Mouse (Mus musculus): Measurements from ENCODE around the gene Iqgap3.

DNA sequence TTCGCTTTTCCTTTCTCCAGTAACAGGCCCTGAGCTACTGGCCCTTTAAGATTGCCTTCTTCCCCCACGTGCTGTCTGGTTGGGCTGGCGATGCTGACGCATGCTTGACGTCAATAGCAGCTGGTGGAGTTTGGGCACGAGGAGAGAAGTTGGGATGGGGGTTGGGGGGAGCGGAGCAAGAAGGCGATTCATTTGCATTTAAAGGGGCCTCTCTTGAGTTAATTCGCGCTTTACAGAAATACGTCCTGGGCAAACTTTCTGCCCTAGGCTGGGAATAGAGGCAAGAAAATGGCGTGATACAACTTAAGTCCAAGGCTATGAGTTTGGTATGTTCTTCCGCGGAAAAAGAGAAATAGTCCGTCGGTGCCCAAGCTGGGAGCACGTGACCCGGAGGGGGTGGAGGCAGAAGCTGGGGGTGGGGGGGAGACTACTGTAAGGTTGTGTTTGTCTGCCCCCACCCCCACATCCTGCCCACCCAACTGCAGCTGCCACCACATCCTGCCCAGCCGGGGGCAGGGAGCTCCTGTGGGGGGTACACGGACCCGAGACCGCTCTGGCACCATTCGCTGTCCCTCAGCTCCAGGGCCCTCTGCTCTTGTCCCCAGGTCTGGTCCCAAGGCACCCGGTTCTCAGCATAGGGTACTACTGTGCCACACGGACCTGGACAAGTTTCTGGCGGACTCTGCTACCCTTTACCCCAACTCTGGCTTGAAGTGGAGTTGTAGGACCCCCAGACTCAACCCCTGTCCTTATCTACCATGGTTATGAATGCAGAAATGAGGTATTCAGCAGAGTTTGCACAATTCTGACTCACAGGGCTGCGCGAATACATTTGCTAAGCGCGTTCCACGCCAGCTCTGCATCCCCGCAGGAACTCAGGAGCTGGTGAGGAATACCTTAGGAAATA lies 56.8 kb downstream of the Iqgap3 start:
- TF ChIP-seq CTCF (IDR thresholded peaks at IDR 0.05; ENCODE audit: low read depth, low read length) (no peak), POLR2A (IDR thresholded peaks at IDR 0.05; ENCODE audit: borderline replicate concordance, low read depth, low read length) (no peak)

Measured in bone marrow macrophage, adult 2 months (primary cell).